Mouse (Mus musculus): Measurements from ENCODE around the gene Tmem98. TPM values are rescaled to one million over a fixed set of nuclear protein-coding genes. Genes with fewer than 3 reads are reported as not detected.

Tmem98 gene
- polyA plus RNA-seq, 1 experiment from 2014 or later, result 126 TPM

DNA sequence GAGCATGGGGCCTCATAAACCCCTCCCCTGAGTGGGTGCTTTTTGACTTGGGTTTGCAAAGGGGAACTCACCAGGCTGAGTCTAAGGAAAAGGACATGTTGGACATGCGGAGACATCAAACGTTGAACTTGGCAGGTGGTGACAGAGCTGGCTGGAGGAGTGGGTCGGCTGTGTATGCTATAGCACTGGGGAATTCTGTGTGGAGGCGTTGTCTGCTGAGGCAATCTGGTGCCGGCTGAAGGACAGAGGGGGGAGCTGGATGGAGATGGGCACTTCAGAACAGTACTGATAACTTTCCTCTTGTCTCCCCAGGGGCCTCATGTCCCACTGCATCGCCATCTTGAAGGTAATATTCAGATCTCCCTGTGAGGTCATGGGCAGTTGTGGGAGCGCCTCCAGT, 5.4 kb downstream of the Tmem98 start:
- no peak overlapping the region for H3K4me3 ChIP-seq (ENCODE audit: low read depth, low read length)
- H3K27me3 ChIP-seq (ENCODE audit: control insufficient read depth, insufficient read depth, low read length), result no peaks in the 10 kb centered on the region
- H3K4me1 ChIP-seq (replicated peaks; ENCODE audit: control insufficient read depth, insufficient read depth), result peaks cover 3% of the 10 kb centered on the region; the same call in 1 of the 2 replicates
- no peaks in the 10 kb centered on the region for H3K9me3 ChIP-seq (ENCODE audit: control insufficient read depth, low read length)
- ATAC-seq (ENCODE audit: low FRiP score, low TSS enrichment) (no peak), DNase-seq (ENCODE audit: low spot score) (no peak)
- WGBS, result 82% methylated on average over 7 of the region's 7 CpGs
- no peak for TF ChIP-seq CTCF (IDR thresholded peaks at IDR 0.05; ENCODE audit: low read depth)
- TF ChIP-seq EP300 (optimal IDR thresholded peaks at IDR 0.05), result no peak
- H3K27ac ChIP-seq (replicated peaks), result no peak overlapping the region
- no peak overlapping the region for H3K4me2 ChIP-seq (replicated peaks; ENCODE audit: low read depth)
- H3K9ac ChIP-seq (ENCODE audit: low read length), result no peak overlapping the region
- no peaks in the 10 kb centered on the region for H3K36me3 ChIP-seq (ENCODE audit: control insufficient read depth, insufficient read depth, low read length)

DNA sequence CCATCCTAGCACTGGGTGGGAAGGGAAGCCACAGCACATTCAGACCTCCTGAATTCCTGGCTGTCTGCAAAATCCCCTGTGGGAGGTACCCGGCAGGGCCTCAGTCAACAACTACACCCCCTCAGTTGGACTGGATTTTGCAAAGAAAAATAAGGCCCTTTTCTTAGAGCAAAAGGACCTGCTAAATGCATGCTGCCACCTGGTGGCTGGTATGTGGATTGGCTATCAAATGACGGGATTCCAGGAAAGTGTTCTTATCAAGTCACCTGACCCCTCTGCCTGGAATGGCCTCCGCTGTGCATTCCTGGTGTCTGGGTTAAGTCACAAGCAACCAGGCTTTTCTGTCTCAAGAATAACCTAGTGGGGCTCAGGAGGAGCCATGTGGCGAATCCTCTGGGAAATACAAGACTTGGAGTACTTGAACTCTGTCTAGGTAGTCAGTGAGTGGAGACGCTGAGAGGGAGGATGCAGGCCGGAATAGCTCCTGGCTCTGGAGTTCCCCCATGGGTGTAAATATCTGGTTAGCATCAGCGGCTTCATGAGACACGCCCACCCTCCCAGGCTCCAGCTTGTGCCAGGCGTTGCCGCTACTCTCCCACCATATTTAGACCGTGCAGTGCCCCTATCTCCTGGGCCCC, 8.2 kb downstream of the Tmem98 start:
- no peaks in the 10 kb centered on the region for H3K36me3 ChIP-seq (ENCODE audit: control insufficient read depth, insufficient read depth, low read length)
- H3K4me3 ChIP-seq (ENCODE audit: low read depth, low read length), result no peak overlapping the region
- TF ChIP-seq CTCF (IDR thresholded peaks at IDR 0.05; ENCODE audit: low read depth) (peak; percentile 95), EP300 (optimal IDR thresholded peaks at IDR 0.05) (no peak)
- ATAC-seq (ENCODE audit: low FRiP score, low TSS enrichment) (peak; percentile 45; the same call in 1 of the 2 replicates), DNase-seq (ENCODE audit: low spot score) (peak; percentile 91)
- H3K4me1 ChIP-seq (replicated peaks; ENCODE audit: control insufficient read depth, insufficient read depth), result no peaks in the 10 kb centered on the region
- H3K9me3 ChIP-seq (ENCODE audit: control insufficient read depth, low read length), result no peaks in the 10 kb centered on the region
- peak overlapping the region; percentile 83 for H3K27ac ChIP-seq (replicated peaks)
- no peaks in the 10 kb centered on the region for H3K27me3 ChIP-seq (ENCODE audit: control insufficient read depth, insufficient read depth, low read length)
- peak overlapping the region; percentile 18; the same call in 1 of the 2 replicates for H3K9ac ChIP-seq (ENCODE audit: low read length)
- no peak overlapping the region; the same call in 1 of the 2 replicates for H3K4me2 ChIP-seq (replicated peaks; ENCODE audit: low read depth)
- 25% methylated on average over 11 of the region's 11 CpGs for WGBS

DNA sequence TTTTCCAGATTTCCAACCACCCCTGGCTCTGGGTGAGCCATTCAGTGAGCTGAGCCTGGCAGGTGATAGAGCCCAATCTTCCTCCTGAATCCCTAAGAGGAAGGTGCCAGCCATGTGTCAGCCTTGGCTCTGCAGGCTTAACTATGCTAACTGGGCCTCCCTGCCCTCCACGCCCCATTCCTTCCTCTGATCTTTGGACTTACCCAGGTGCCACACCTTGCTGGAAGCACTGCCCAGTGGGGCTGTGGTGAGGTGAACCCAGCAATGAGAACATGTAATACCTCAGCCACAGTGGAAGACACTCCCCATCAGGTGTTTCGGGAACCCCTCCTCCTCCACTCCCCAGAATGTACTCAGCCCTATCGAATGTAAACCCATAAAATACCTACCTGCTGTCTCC, 10.1 kb downstream of the Tmem98 start:
- WGBS, result 65% methylated on average over 3 of the region's 3 CpGs

DNA sequence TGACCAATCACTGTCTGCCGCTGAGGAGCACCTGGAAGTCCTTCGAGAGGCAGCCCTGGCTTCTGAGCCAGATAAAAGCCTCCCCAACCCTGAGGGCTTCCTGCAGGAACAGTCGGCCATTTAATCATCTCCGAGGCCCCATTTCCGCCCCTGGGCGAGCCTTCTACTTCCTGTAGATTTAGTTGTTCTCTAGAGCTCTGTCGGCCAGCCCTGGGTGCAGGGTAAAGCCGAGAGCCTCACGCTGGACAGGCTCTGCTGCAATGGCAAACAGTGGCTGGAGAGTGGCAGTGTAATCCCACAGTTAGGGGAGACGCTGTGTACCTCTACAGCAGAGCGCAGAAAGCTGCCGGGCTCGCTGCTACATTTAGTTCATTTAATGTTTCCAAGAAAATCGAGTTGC, 11.3 kb downstream of the Tmem98 start:
- peak overlapping the region; percentile 58 for H3K27ac ChIP-seq (replicated peaks)
- WGBS, result 49% methylated on average over 14 of the region's 14 CpGs
- ATAC-seq (ENCODE audit: low FRiP score, low TSS enrichment) (peak; percentile 53; the same call in 1 of the 2 replicates), DNase-seq (ENCODE audit: low spot score) (peak; percentile 75)
- no peak overlapping the region for H3K4me3 ChIP-seq (ENCODE audit: low read depth, low read length)
- H3K36me3 ChIP-seq (ENCODE audit: control insufficient read depth, insufficient read depth, low read length), result no peaks in the 10 kb centered on the region
- H3K4me2 ChIP-seq (replicated peaks; ENCODE audit: low read depth), result no peak overlapping the region
- peak; percentile 58 for TF ChIP-seq CTCF (IDR thresholded peaks at IDR 0.05; ENCODE audit: low read depth)
- TF ChIP-seq EP300 (optimal IDR thresholded peaks at IDR 0.05), result no peak
- H3K9ac ChIP-seq (ENCODE audit: low read length), result no peak overlapping the region
- H3K9me3 ChIP-seq (ENCODE audit: control insufficient read depth, low read length), result no peaks in the 10 kb centered on the region
- H3K27me3 ChIP-seq (ENCODE audit: control insufficient read depth, insufficient read depth, low read length), result no peaks in the 10 kb centered on the region
- no peaks in the 10 kb centered on the region for H3K4me1 ChIP-seq (replicated peaks; ENCODE audit: control insufficient read depth, insufficient read depth)

More for the DNA sequence above, 10.1 kb downstream of the Tmem98 start:
- no peaks in the 10 kb centered on the region for H3K9me3 ChIP-seq (ENCODE audit: control insufficient read depth, low read length)
- H3K27ac ChIP-seq (replicated peaks), result peak overlapping the region; percentile 85
- no peaks in the 10 kb centered on the region for H3K36me3 ChIP-seq (ENCODE audit: control insufficient read depth, insufficient read depth, low read length)
- DNase-seq (ENCODE audit: low spot score), result peak; percentile 89
- H3K9ac ChIP-seq (ENCODE audit: low read length), result no peak overlapping the region
- H3K27me3 ChIP-seq (ENCODE audit: control insufficient read depth, insufficient read depth, low read length), result no peaks in the 10 kb centered on the region
- peak; percentile 97 for ATAC-seq (ENCODE audit: low FRiP score, low TSS enrichment)
- no peak overlapping the region for H3K4me2 ChIP-seq (replicated peaks; ENCODE audit: low read depth)
- no peak overlapping the region for H3K4me3 ChIP-seq (ENCODE audit: low read depth, low read length)
- no peaks in the 10 kb centered on the region for H3K4me1 ChIP-seq (replicated peaks; ENCODE audit: control insufficient read depth, insufficient read depth)
- TF ChIP-seq CTCF (IDR thresholded peaks at IDR 0.05; ENCODE audit: low read depth) (no peak), EP300 (optimal IDR thresholded peaks at IDR 0.05) (no peak)

DNA sequence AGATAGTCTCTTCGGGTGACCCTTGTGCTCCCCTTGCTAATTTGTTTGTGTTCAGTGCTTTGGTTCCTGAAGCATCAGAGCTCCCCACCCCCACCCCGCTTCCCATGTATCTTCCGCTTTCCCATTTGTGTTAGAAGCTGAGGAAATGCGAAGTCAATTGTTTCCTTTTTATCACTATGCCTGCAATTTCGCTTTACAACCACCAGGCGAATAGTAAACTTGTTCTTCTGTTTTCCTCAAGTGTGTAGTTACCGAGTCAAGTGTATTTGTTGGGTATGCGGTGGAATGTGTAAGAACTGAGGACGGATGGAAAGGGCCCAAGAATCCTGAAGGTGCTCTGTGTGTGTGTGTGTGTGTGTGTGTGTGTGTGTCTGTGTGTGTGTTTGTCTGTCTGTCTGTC, 11.8 kb downstream of the Tmem98 start:
- no peak overlapping the region for H3K4me3 ChIP-seq (ENCODE audit: low read depth, low read length)

DNA sequence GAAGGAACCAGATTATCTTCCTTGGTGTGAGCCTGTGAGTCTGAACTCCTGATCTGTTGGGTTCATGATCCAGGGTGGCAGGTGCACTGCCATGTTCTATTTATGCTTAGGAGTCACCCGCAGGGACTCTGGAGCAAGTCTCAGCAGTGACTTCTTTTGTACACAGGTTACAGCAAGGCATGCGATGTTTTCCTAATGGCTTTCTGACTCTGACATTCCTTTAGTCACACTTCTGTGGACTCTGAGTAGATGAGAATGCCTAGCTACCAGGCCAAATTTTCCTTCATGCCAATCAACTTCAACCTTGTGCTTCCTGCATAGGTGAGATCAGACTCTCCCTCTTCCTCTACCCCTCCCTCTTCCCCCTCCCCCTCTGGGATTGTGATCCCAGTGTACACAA, 25.4 kb downstream of the Tmem98 start:
- Histone ChIP-seq H3K27ac (replicated peaks) (no peak overlapping the region), H3K36me3 (ENCODE audit: control insufficient read depth, insufficient read depth, low read length) (no peaks in the 10 kb centered on the region), H3K9me3 (ENCODE audit: control insufficient read depth, low read length) (no peaks in the 10 kb centered on the region), H3K9ac (ENCODE audit: low read length) (no peak overlapping the region), H3K4me1 (replicated peaks; ENCODE audit: control insufficient read depth, insufficient read depth) (no peaks in the 10 kb centered on the region), H3K27me3 (ENCODE audit: control insufficient read depth, insufficient read depth, low read length) (no peaks in the 10 kb centered on the region), H3K4me3 (ENCODE audit: low read depth, low read length) (no peak overlapping the region), H3K4me2 (replicated peaks; ENCODE audit: low read depth) (no peak overlapping the region)
- TF ChIP-seq CTCF (IDR thresholded peaks at IDR 0.05; ENCODE audit: low read depth) (no peak), EP300 (optimal IDR thresholded peaks at IDR 0.05) (no peak)
- DNase-seq (ENCODE audit: low spot score) (no peak), ATAC-seq (ENCODE audit: low FRiP score, low TSS enrichment) (peak; percentile 73)
- 58% methylated on average over 2 of the region's 2 CpGs for WGBS

More for the DNA sequence above, 11.8 kb downstream of the Tmem98 start:
- H3K27me3 ChIP-seq (ENCODE audit: control insufficient read depth, insufficient read depth, low read length), result no peaks in the 10 kb centered on the region
- H3K4me1 ChIP-seq (replicated peaks; ENCODE audit: control insufficient read depth, insufficient read depth), result no peaks in the 10 kb centered on the region
- WGBS, result 81% methylated on average over 9 of the region's 9 CpGs
- H3K9ac ChIP-seq (ENCODE audit: low read length), result no peak overlapping the region
- no peaks in the 10 kb centered on the region for H3K36me3 ChIP-seq (ENCODE audit: control insufficient read depth, insufficient read depth, low read length)
- DNase-seq (ENCODE audit: low spot score) (no peak), ATAC-seq (ENCODE audit: low FRiP score, low TSS enrichment) (no peak)
- H3K4me2 ChIP-seq (replicated peaks; ENCODE audit: low read depth), result no peak overlapping the region
- H3K27ac ChIP-seq (replicated peaks), result no peak overlapping the region; the same call in 1 of the 2 replicates
- H3K9me3 ChIP-seq (ENCODE audit: control insufficient read depth, low read length), result no peaks in the 10 kb centered on the region
- peak; percentile 51 for TF ChIP-seq CTCF (IDR thresholded peaks at IDR 0.05; ENCODE audit: low read depth)
- no peak for TF ChIP-seq EP300 (optimal IDR thresholded peaks at IDR 0.05)
